Mouse (Mus musculus): ENCODE measurements around the gene Frat2. TPM values are rescaled to one million over a fixed set of nuclear protein-coding genes. Genes with fewer than 3 reads are reported as not detected.
A peak's percentile ranks its signal among the peaks of the same experiment; 100 is the strongest.

The Frat2 gene
- 3.3 and 3.7 TPM in 2 replicates for polyA plus RNA-seq (2015; fragmentation: Nextera tagmentation; extraction: Ambion mirVana)

DNA sequence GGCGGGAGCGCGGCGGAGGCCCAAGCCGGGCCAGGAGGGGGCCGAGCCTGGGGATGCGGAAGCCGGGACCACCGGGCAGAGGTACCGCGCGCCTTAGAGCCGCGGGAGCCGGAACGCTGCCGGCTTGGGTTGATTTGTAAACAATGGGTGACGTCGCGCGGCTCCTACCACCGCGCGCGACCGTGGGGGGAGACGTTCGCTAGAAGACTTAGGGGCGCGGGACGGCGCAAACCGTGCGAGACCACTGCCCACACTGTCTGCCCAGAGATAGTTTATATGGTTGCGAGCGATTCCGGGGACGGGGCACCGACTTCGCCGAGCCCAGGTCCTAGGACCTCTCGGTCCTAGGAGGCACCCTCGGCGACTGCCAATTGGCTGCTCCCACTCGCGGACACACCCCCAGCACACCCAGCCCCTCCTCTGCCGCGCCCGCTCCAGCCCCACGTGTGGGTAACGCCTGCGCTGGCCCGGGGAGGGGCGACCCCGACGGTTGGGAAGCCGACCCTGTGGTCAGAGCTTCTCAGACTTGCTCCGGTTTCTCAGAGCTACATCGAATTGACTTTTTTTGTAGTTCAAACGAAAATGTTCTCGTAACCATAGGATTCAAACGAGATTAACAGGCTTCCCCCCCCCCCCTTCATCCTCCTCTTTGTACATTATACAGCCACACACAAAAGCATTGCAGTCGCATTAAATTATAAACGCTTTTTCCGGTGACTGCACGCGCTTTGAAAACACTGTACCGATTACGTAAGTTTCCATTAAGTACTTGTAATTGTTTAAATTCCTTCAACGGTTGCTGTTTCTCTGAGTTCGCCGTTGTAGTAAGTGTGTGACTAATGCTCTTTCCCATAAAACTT, at the start of gene Frat2:
TSS of gene Frat2 (minus strand) at position 141 of the 860 bp plus-strand sequence.
- peak; percentile 93 for DNase-seq
- Histone ChIP-seq H3K4me2 (ENCODE audit: low read depth, low read length) (peak within 1 kb of the TSS; percentile 85), H3K9ac (replicated peaks) (peak within 1 kb of the TSS; percentile 83), H3K4me1 (ENCODE audit: insufficient read depth) (peaks cover 14% of the 10 kb centered on the region), H3K9me3 (ENCODE audit: low read length) (no peaks in the 10 kb centered on the region), H3K4me3 (ENCODE audit: low read depth, low read length) (peak within 1 kb of the TSS; percentile 92), H3K27ac (ENCODE audit: low read depth) (peak within 1 kb of the TSS; percentile 96), H3K36me3 (replicated peaks; ENCODE audit: insufficient read depth, low read length) (no peaks in the 10 kb centered on the region), H3K27me3 (ENCODE audit: insufficient read depth, low read length) (no peaks in the 10 kb centered on the region)
- TF ChIP-seq CTCF (IDR thresholded peaks at IDR 0.05; ENCODE audit: low read depth) (no peak), EP300 (IDR thresholded peaks at IDR 0.05; ENCODE audit: low read depth) (peak; percentile 66)
- under 1% methylated on average over 68 of the region's 72 CpGs for WGBS (ENCODE audit: insufficient replicate concordance)
- peak; percentile 93 for ATAC-seq

DNA sequence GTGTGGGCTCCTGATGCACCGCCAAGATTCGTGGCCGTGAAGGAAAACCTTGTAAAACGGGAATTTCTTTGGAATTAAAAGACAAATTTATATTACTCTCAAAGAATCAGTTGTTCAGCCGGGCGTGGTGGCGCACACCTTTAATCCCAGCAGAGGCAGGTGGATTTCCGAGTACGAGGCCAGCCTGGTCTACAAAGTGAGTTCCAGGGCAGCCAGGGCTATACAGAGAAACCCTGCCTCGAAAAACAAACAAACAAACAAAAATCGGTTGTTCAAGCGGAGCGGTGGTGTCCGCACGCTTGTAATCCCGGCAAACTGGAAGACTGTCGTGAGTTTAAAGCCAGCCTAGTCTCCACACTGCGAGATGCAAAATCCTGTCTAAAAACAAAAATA, 48.4 kb upstream of the Frat2 start:
- DNase-seq (no peak), ATAC-seq (peak; percentile 10)
- Histone ChIP-seq H3K9me3 (ENCODE audit: low read length) (no peaks in the 10 kb centered on the region), H3K9ac (replicated peaks) (peak overlapping the region; percentile 54), H3K4me3 (ENCODE audit: low read depth, low read length) (peak overlapping the region; percentile 73), H3K27ac (ENCODE audit: low read depth) (no peak overlapping the region), H3K4me1 (ENCODE audit: insufficient read depth) (peaks cover 18% of the 10 kb centered on the region), H3K27me3 (ENCODE audit: insufficient read depth, low read length) (no peaks in the 10 kb centered on the region), H3K36me3 (replicated peaks; ENCODE audit: insufficient read depth, low read length) (0 out of 2 replicates have a peak, but pooled peaks cover 3% of the 10 kb centered on the region), H3K4me2 (ENCODE audit: low read depth, low read length) (peak overlapping the region; percentile 89)
- 18% methylated on average over 18 of the region's 18 CpGs for WGBS (ENCODE audit: insufficient replicate concordance)
- 0 out of 2 replicates have a peak, but pooled peaks have one; percentile 34 for TF ChIP-seq EP300 (IDR thresholded peaks at IDR 0.05; ENCODE audit: low read depth)
- TF ChIP-seq CTCF (IDR thresholded peaks at IDR 0.05; ENCODE audit: low read depth): no peak

DNA sequence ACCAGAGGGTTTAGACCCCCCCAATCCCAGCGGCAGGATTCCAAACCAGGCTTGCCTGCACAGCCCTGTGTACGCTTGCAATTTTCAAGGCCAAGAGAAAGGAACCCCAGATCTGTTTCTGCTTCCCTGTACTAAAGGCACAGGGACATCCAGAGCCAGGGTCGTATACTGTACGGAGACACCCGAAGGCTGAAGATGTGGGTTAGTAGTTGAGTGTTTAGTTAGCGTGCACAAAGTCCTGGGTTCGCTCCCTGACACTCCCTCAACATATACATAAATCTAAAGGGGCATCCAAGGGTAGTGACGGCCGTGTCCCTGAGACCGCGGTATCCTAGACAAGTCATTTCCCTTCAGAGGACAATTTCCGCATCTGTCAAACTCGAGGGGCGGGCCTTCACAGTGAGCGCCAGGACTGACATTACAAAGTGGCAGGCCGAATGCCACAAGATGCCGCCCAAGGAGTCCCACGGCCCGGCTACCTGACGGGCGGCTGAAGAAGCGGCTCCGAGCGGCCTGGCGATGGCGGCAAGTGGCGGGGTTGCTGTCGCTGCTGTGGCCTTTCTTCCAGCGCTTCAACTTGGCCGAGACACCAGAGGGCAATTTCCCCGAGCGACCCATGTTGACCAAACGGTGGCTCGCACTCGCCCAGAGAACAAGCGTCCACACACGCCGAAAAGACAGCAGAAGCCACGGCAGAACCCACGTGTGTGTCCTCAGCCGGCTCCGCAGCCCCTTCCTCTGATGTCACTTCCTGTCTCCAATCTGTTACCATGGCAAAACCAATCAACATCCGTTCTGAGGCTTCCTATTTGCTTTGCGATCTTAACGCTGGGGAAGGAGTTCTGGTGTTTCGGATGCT, 47.8 kb upstream of the Frat2 start, which contains the start of gene Rrp12:
TSS of gene Rrp12 (minus strand) at position 714 of the 859 bp plus-strand sequence.
- Histone ChIP-seq H3K9ac (replicated peaks) (peak within 1 kb of the TSS; percentile 65), H3K27me3 (ENCODE audit: insufficient read depth, low read length) (no peaks in the 10 kb centered on the region), H3K4me1 (ENCODE audit: insufficient read depth) (peaks cover 18% of the 10 kb centered on the region), H3K36me3 (replicated peaks; ENCODE audit: insufficient read depth, low read length) (0 out of 2 replicates have a peak, but pooled peaks cover 3% of the 10 kb centered on the region), H3K27ac (ENCODE audit: low read depth) (peak within 1 kb of the TSS; percentile 62), H3K4me3 (ENCODE audit: low read depth, low read length) (peak within 1 kb of the TSS; percentile 73), H3K9me3 (ENCODE audit: low read length) (no peaks in the 10 kb centered on the region), H3K4me2 (ENCODE audit: low read depth, low read length) (peak within 1 kb of the TSS; percentile 89)
- DNase-seq: peak; percentile 82
- WGBS (ENCODE audit: insufficient replicate concordance): under 1% methylated on average over 46 of the region's 46 CpGs
- TF ChIP-seq EP300 (IDR thresholded peaks at IDR 0.05; ENCODE audit: low read depth): no peak
- TF ChIP-seq CTCF (IDR thresholded peaks at IDR 0.05; ENCODE audit: low read depth): no peak
- peak; percentile 93 for ATAC-seq

DNA sequence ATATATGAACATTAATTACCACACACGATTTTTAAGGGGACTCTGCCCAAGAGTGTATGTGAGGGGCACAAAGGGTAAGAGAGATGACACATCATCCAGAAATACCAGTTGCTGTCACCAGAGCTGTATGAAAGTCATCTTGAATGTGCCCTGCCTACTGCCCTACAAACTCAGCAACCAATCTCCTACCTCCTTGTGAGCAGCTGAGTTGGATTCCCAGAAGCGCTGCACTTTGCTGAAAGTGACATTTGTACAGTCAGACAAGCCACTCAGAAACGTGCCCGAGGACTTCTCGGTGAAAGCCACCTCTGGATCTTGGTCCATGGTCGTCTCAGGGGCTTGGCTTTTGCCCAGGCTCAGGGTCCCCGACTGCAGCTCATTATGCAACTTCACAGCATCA, 47.0 kb upstream of the Frat2 start:
- 26% methylated on average over 7 of the region's 7 CpGs for WGBS (ENCODE audit: insufficient replicate concordance)
- DNase-seq: no peak
- TF ChIP-seq EP300 (IDR thresholded peaks at IDR 0.05; ENCODE audit: low read depth) (no peak), CTCF (IDR thresholded peaks at IDR 0.05; ENCODE audit: low read depth) (no peak)

DNA sequence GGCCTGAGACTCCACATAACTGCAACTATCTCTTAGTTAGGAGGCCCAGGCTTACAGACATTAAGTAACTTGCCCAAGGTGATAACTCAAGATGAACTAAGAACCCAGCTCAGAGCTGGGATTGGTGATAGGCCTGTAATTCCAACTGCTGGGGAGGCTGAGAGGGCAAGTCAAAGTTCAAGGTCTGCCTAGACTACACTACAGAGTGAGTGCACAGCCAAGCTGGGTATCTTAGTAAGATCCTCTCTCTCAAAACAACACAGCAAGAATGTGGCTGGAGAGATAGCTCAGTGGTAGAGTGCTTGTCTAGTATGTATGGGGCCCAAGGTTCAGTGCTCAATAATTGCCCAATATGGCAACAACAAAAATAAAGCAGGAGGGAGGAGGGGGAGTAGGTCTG, 40.3 kb upstream of the Frat2 start:
- Histone ChIP-seq H3K4me1 (ENCODE audit: insufficient read depth) (no peaks in the 10 kb centered on the region), H3K9ac (replicated peaks) (no peak overlapping the region), H3K36me3 (replicated peaks; ENCODE audit: insufficient read depth, low read length) (peaks cover 44% of the 10 kb centered on the region), H3K9me3 (ENCODE audit: low read length) (no peaks in the 10 kb centered on the region), H3K4me2 (ENCODE audit: low read depth, low read length) (no peak overlapping the region), H3K4me3 (ENCODE audit: low read depth, low read length) (no peak overlapping the region), H3K27ac (ENCODE audit: low read depth) (no peak overlapping the region), H3K27me3 (ENCODE audit: insufficient read depth, low read length) (no peaks in the 10 kb centered on the region)
- DNase-seq: no peak
- no peak for TF ChIP-seq CTCF (IDR thresholded peaks at IDR 0.05; ENCODE audit: low read depth)
- no peak for TF ChIP-seq EP300 (IDR thresholded peaks at IDR 0.05; ENCODE audit: low read depth)
- ATAC-seq: no peak

More for the DNA sequence above, 47.0 kb upstream of the Frat2 start:
- Histone ChIP-seq H3K27ac (ENCODE audit: low read depth) (no peak overlapping the region), H3K4me2 (ENCODE audit: low read depth, low read length) (peak overlapping the region; percentile 89), H3K27me3 (ENCODE audit: insufficient read depth, low read length) (no peaks in the 10 kb centered on the region), H3K4me1 (ENCODE audit: insufficient read depth) (peaks cover 13% of the 10 kb centered on the region), H3K36me3 (replicated peaks; ENCODE audit: insufficient read depth, low read length) (peaks cover 8% of the 10 kb centered on the region; the same call in 1 of the 2 replicates), H3K9me3 (ENCODE audit: low read length) (no peaks in the 10 kb centered on the region), H3K9ac (replicated peaks) (peak overlapping the region; percentile 65), H3K4me3 (ENCODE audit: low read depth, low read length) (peak overlapping the region; percentile 73)
- peak; percentile 12; the same call in 1 of the 2 replicates for ATAC-seq

DNA sequence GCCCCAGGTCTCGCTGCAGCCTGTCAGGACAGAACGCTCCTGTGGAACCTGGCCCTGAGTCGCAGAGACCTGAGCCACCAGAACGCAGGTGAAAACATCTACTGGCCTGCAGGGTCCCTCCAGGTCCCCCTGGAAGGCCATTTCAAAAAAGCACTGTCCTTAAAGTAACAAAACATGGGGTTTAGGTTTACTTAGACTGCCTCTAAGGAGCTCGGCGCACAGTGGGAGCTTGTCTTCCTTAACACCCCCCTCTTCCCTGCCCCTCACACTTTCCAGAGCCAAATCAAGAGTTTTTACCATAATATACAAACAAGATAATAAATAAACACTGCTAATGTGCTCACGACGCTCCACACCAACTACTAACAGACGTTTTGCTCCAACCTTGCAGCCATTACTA, 36.0 kb upstream of the Frat2 start:
- no peak for TF ChIP-seq EP300 (IDR thresholded peaks at IDR 0.05; ENCODE audit: low read depth)
- TF ChIP-seq CTCF (IDR thresholded peaks at IDR 0.05; ENCODE audit: low read depth): no peak
- Histone ChIP-seq H3K4me2 (ENCODE audit: low read depth, low read length) (no peak overlapping the region), H3K9me3 (ENCODE audit: low read length) (no peaks in the 10 kb centered on the region), H3K36me3 (replicated peaks; ENCODE audit: insufficient read depth, low read length) (peaks cover 48% of the 10 kb centered on the region), H3K4me3 (ENCODE audit: low read depth, low read length) (no peak overlapping the region), H3K27me3 (ENCODE audit: insufficient read depth, low read length) (no peaks in the 10 kb centered on the region), H3K9ac (replicated peaks) (no peak overlapping the region), H3K27ac (ENCODE audit: low read depth) (no peak overlapping the region), H3K4me1 (ENCODE audit: insufficient read depth) (no peaks in the 10 kb centered on the region)
- WGBS (ENCODE audit: insufficient replicate concordance): 94% methylated on average over 9 of the region's 9 CpGs
- DNase-seq (no peak), ATAC-seq (no peak)
